Mouse (Mus musculus) limb, embryonic 14.5 days (tissue): ENCODE results near the gene Pan3. TPM values are rescaled to one million over a fixed set of nuclear protein-coding genes. Genes with fewer than 3 reads are reported as not detected.

Experiments used
- ATAC-seq: fragments of 200-750 bp; cut with Nextera tagmentation; 2 replicates; pipeline ENCODE4 v1.8.0; 2017; ENCODE audit warnings: low read depth, moderate number of reproducible peaks, moderate TSS enrichment; ENCODE audit not compliant: low FRiP score
- DNase-seq: peaks from one replicate; pipeline ENCODE4 v3.0.0-alpha.2; 2015; ENCODE audit warnings: low spot score
- H3K27ac ChIP-seq: fragments of 300-500 bp; sonication (generic); replicated peaks from 2 replicates; pipeline ENCODE4 v1.5.1; 2014; ENCODE audit warnings: low read depth, mild to moderate bottlenecking, low read length, moderate library complexity, mixed read lengths
- H3K27me3 ChIP-seq: fragments of 300-500 bp; sonication (generic); 2 replicates; pipeline ENCODE4 v1.6.1; 2014; ENCODE audit warnings: low read length, mixed read lengths; ENCODE audit not compliant: control insufficient read depth, insufficient read depth
- H3K36me3 ChIP-seq: fragments of 300-500 bp; sonication (generic); 2 replicates; pipeline ENCODE4 v1.6.1; 2014; ENCODE audit warnings: mild to moderate bottlenecking, low read length, moderate library complexity, mixed read lengths; ENCODE audit not compliant: control insufficient read depth, insufficient read depth
- H3K4me1 ChIP-seq: fragments of 300-500 bp; sonication (generic); 2 replicates; pipeline ENCODE4 v1.6.1; 2014; ENCODE audit warnings: antibody characterized with exemption, low read length, mixed read lengths; ENCODE audit not compliant: control insufficient read depth, insufficient read depth
- H3K4me2 ChIP-seq: fragments of 300-500 bp; sonication (generic); replicated peaks from 2 replicates; pipeline ENCODE4 v1.6.1; 2014; ENCODE audit warnings: low read depth, mild to moderate bottlenecking, low read length, moderate library complexity; ENCODE audit not compliant: severe bottlenecking
- H3K4me3 ChIP-seq: fragments of 300-500 bp; sonication (generic); replicated peaks from 2 replicates; pipeline ENCODE4 v1.5.1; 2014; ENCODE audit warnings: low read length
- H3K9ac ChIP-seq: fragments of 300-500 bp; sonication (generic); 2 replicates; pipeline ENCODE4 v1.6.1; 2014; ENCODE audit warnings: mild to moderate bottlenecking, low read depth, low read length, moderate library complexity; ENCODE audit not compliant: severe bottlenecking
- H3K9me3 ChIP-seq: fragments of 300-500 bp; sonication (generic); 2 replicates; pipeline ENCODE4 v1.6.1; 2016; ENCODE audit warnings: low read length; ENCODE audit not compliant: control insufficient read depth
- POLR2A ChIP-seq: fragments of 200-500 bp; IDR thresholded peaks from 2 replicates; pipeline ENCODE4 v1.8.0; 2012; ENCODE audit warnings: inconsistent platforms, mild to moderate bottlenecking, moderate library complexity, borderline replicate concordance; ENCODE audit not compliant: insufficient read depth, insufficient read length; ENCODE audit errors: extremely low read depth
- WGBS: fragments of 180-500 bp; shearing (Covaris S2); extraction: QIAGEN DNeasy Blood & Tissue Kit; methylation state at CpG from one replicate; pipeline ENCODE4 v1.1.7; 2014; 5-methylcytosine and 5-hydroxymethylcytosine counted together
- polyA plus RNA-seq, 2 experiments: library from polyadenylated mRNA; depleted of rRNA in 1 of 2; stranded (reverse) in 1 of 2; unstranded in 1 of 2; fragments of >200 nt; fragmentation: Nextera tagmentation in 1 of 2; extraction: Ambion mirVana in 1 of 2; gene quantifications; 2 replicates each; pipeline versions ENCODE4 v1.2.1 to v1.2.3; 2012 to 2014

Gene Pan3
- polyA plus RNA-seq, 2 experiments, result 46.7 to 60.7 TPM

DNA sequence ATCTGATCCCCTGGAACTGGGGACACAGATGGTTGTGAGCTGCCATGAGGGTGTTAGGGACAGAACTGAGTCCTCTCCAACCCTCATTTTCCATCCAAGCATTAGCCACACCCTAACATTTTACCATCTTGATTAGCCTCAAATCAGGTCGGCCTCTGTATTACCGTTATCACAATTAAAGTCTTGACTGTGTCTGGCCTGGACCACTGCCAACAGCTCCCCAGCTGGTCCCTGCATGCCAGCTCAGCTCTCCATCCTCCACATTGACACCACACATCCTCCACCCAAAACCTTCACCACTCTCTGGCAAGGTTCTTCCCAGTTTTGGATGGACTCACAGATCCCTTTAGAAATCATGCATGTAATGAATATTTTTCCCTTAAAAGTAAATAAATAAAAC lies 39.2 kb upstream of the Pan3 start:
- WGBS, result 59% methylated on average over 2 of the region's 2 CpGs
- Histone ChIP-seq H3K36me3 (no peaks in the 10 kb centered on the region), H3K27me3 (no peaks in the 10 kb centered on the region), H3K4me3 (no peak overlapping the region), H3K4me1 (no peaks in the 10 kb centered on the region), H3K9me3 (no peaks in the 10 kb centered on the region), H3K4me2 (no peak overlapping the region), H3K27ac (no peak overlapping the region), H3K9ac (no peak overlapping the region)
- ATAC-seq (no peak), DNase-seq (no peak)
- TF ChIP-seq POLR2A, result no peak

DNA sequence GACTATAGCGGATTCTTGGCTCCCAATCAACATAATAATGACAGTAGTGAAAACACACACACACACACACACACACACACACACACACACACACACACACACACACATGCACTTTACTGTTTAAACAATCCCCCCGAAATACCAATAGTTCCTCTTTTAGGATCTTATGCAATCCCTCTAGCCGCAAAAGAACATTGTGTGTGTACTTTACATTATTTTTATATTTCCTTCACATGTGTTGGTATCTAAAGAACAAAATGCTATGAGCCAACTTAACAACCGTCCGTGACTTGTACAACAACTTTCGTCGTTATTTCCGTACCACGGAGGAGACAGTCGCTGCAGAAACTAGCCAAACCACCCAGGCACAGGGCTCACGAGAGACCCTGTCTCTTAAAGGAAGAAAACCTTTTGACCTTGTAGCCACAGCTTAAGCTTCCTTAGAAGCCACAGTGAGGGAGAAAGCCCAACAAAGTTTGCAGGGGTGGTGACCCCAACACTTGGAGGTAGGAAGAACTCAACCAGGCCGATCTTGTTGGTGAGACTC lies 37.2 kb upstream of the Pan3 start:
- no peaks in the 10 kb centered on the region for H3K27me3 ChIP-seq
- no peaks in the 10 kb centered on the region for H3K9me3 ChIP-seq
- H3K36me3 ChIP-seq, result no peaks in the 10 kb centered on the region
- H3K9ac ChIP-seq, result no peak overlapping the region
- no peak overlapping the region for H3K4me3 ChIP-seq
- DNase-seq (no peak), ATAC-seq (no peak)
- no peaks in the 10 kb centered on the region for H3K4me1 ChIP-seq
- no peak overlapping the region for H3K4me2 ChIP-seq
- H3K27ac ChIP-seq, result no peak overlapping the region
- WGBS, result 62% methylated on average over 12 of the region's 12 CpGs
- TF ChIP-seq POLR2A, result no peak

DNA sequence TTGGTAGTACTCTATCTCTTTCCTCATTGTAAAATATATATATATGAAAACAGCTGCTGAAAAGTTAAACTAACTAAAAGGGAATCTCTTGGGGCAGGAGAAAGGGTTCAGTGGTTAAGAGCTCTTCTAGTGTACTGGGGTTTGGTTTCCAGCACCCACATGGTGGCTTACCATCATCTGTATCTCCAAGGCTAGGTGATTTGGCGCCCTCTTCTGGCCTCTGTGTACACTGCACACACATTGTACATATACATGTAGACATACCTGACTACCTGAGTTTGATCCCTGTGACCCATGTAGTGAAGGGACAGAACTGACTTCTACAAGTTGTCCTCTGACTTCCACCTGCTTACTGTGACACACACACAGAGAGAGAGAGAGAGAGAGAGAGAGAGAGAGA lies 34.9 kb upstream of the Pan3 start:
- no peak for ATAC-seq
- H3K27me3 ChIP-seq, result peaks cover 18% of the 10 kb centered on the region
- no peak for DNase-seq
- WGBS, result 10% methylated on average over 1 of the region's 1 CpGs
- no peak overlapping the region for H3K4me3 ChIP-seq
- TF ChIP-seq POLR2A, result no peak
- no peak overlapping the region for H3K9ac ChIP-seq
- H3K9me3 ChIP-seq, result no peaks in the 10 kb centered on the region
- H3K27ac ChIP-seq, result no peak overlapping the region
- no peak overlapping the region for H3K4me2 ChIP-seq
- no peaks in the 10 kb centered on the region for H3K4me1 ChIP-seq
- H3K36me3 ChIP-seq, result no peaks in the 10 kb centered on the region

DNA sequence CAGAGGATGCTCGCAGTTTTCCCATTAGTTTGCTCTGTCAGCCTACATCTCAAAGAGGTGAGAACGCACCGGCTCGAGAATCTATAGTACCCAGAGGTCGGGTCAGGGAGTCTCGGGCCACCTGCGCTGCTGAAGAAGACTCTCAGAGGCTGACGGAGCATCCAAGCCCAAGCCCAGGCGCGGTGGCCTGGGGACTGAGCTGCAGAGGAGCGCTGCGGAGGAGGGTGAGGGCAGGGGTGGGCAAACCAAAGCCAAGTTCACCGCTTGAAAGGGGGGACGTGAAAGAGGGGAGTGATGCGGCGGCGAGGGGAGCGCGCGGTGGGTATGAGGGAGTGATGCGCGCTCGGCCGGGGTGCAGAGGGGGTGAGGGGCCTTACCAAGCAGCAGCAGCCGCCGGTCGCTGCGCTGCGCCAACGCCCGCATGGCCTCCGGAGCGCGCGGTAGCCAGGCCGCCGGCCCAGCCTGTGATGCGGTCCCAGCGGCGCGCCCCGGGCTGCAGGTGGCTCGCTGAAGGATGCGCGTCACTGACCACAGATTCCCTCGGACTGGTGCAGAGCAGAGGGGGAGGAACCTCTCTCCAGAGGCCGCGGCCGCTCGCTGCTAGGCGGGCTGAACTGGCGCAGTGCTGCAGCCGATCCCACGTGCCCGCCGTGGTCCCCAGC lies 30.0 kb upstream of the Pan3 start, which contains the start of gene Flt3:
Gene Flt3 (minus strand): TSS at position 647 of the 662 bp plus-strand sequence.
- ATAC-seq (no peak), DNase-seq (peak; percentile 9)
- H3K9ac ChIP-seq, result 0 out of 2 replicates have a peak within 1 kb of the TSS, but pooled peaks have one; percentile 4
- H3K27ac ChIP-seq, result no peak within 1 kb of the TSS
- H3K9me3 ChIP-seq, result no peaks in the 10 kb centered on the region
- under 1% methylated on average over 50 of the region's 56 CpGs for WGBS
- peak within 1 kb of the TSS; percentile 41 for H3K4me3 ChIP-seq
- H3K27me3 ChIP-seq, result peaks cover 39% of the 10 kb centered on the region
- TF ChIP-seq POLR2A, result no peak
- peak within 1 kb of the TSS; percentile 71 for H3K4me2 ChIP-seq
- no peaks in the 10 kb centered on the region for H3K36me3 ChIP-seq
- H3K4me1 ChIP-seq, result 0 out of 2 replicates have a peak, but pooled peaks cover 4% of the 10 kb centered on the region

DNA sequence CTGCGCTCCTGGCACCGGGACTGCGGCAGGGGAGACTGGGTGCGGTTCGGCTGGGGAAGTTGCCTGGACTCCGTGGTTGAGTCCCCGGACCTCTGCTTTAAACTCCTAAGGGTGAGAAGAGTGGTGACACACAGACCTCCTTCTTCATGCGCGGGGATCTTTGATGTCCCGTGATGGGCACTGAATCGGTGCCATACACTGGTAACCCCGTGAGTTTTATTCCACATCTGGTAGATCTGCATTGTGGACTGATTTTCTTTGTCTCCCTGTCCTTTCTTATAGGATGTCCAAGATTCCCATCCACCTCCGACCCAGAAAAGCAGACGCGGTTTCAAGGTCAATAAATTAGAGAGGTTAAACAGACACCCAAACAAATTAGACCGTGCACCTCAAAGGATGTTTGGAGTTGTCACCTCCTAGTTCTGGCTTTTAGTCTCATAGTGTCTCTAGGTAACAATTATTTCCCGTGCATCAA lies 29.4 kb upstream of the Pan3 start:
- H3K36me3 ChIP-seq, result no peaks in the 10 kb centered on the region
- no peaks in the 10 kb centered on the region for H3K9me3 ChIP-seq
- ATAC-seq, result no peak
- peak overlapping the region; percentile 71 for H3K4me2 ChIP-seq
- WGBS, result 3% methylated on average over 17 of the region's 17 CpGs
- 0 out of 2 replicates have a peak, but pooled peaks cover 4% of the 10 kb centered on the region for H3K4me1 ChIP-seq
- peaks cover 39% of the 10 kb centered on the region for H3K27me3 ChIP-seq
- H3K9ac ChIP-seq, result 0 out of 2 replicates have a peak overlapping the region, but pooled peaks have one; percentile 4
- no peak overlapping the region for H3K27ac ChIP-seq
- no peak for DNase-seq
- H3K4me3 ChIP-seq, result peak overlapping the region; percentile 41
- TF ChIP-seq POLR2A, result no peak
